Comparison of ENCODE assay signal across 18 mouse cellular contexts in genomic region chr4:44620241-44620640, GRCm38 (mm10).
DNase-seq lines count a peak whose midpoint lies in the region; ATAC-seq and TF ChIP-seq lines count a peak whose summit lies in the region.
"Had no signal": no experiment of that assay in that cellular context is flagged by ENCODE, and none has a peak within 500 bp of the region (broad histone marks: within the 10 kb centered on the region; RNA-seq: fewer than 3 reads in every experiment).

No protein-coding gene starts in this region.

- no peak for TF ChIP-seq EP300 in liver, embryonic 14.5 days (IDR thresholded peaks at IDR 0.05; ENCODE audit: low read depth)

- H3K27me3 ChIP-seq in liver, embryonic 14.5 days (ENCODE audit: control insufficient read depth, insufficient read depth, low read length): no peaks in the 10 kb centered on the region
- no peaks in the 10 kb centered on the region; the same call in none of the 2 replicates for H3K27me3 ChIP-seq in E14TG2a.4 (ENCODE audit: insufficient read depth, low read length)
- H3K27me3 ChIP-seq: forebrain, embryonic 12.5 days; heart, embryonic 12.5 days; liver, embryonic 13.5 days had no signal

- H3K27ac ChIP-seq in liver, embryonic 14.5 days: no peak overlapping the region
- H3K27ac ChIP-seq: forebrain, embryonic 12.5 days; limb, embryonic 10.5 days; liver, embryonic 13.5 days had no signal

- no peak for TF ChIP-seq POLR2A in brain, embryonic 14.5 days (IDR thresholded peaks at IDR 0.05; ENCODE audit: borderline replicate concordance, extremely low read depth, insufficient read depth, insufficient read length, poor library complexity, severe bottlenecking)

- no peak overlapping the region for H3K4me3 ChIP-seq in liver, embryonic 14.5 days (ENCODE audit: insufficient read depth in 1 of 2, low read depth in 2 of 2, low read length in 2 of 2)
- no peak overlapping the region for H3K4me3 ChIP-seq in E14TG2a.4 (replicated peaks; ENCODE audit: low read length)
- H3K4me3 ChIP-seq: forebrain, embryonic 12.5 days; heart, embryonic 12.5 days; limb, embryonic 10.5 days; liver, embryonic 13.5 days had no signal

- WGBS in liver, embryonic 14.5 days (ENCODE audit: insufficient replicate concordance): 78% methylated on average over 5 of the region's 5 CpGs

- no peak overlapping the region for H3K4me2 ChIP-seq in liver, embryonic 14.5 days (ENCODE audit: low read depth)
- H3K4me2 ChIP-seq: forebrain, embryonic 12.5 days; heart, embryonic 12.5 days; liver, embryonic 13.5 days had no signal

- no peak overlapping the region for H3K9ac ChIP-seq in liver, embryonic 14.5 days (replicated peaks)
- H3K9ac ChIP-seq: forebrain, embryonic 12.5 days; heart, embryonic 12.5 days; liver, embryonic 13.5 days had no signal

- no peak for ATAC-seq in liver, embryonic 14.5 days (ENCODE audit: insufficient read depth)
- no peak for ATAC-seq in cerebellum, adult (ENCODE audit: insufficient number of reproducible peaks, low FRiP score, low TSS enrichment)
- ATAC-seq: hindbrain, embryonic 16.5 days had no signal

- H3K9me3 ChIP-seq in liver, embryonic 14.5 days (ENCODE audit: control insufficient read depth, low read length): no peaks in the 10 kb centered on the region
- no peaks in the 10 kb centered on the region; the same call in 1 of the 2 replicates for H3K9me3 ChIP-seq in E14TG2a.4 (ENCODE audit: low read length)
- H3K9me3 ChIP-seq: forebrain, embryonic 12.5 days; limb, embryonic 10.5 days; liver, embryonic 13.5 days had no signal

- DNase-seq in liver, embryonic 14.5 days (ENCODE audit: low read depth in 3 of 3, low spot score in 3 of 3): no peak
- DNase-seq in liver: no peak
- DNase-seq in B cell, adult 2 months: peak; percentile 39 to 45
- no peak for DNase-seq in brain, embryonic 14.5 days (ENCODE audit: low read depth)
- no peak for DNase-seq in frontal cortex, postnatal 36 days (ENCODE audit: low spot score in 2 of 2)
- DNase-seq: cerebellum, adult 11 months; cerebellum, postnatal 14 days; heart, postnatal 36 days; kidney, adult 9 months; layer of hippocampus, postnatal 36 days; liver, embryonic 13.5 days; right cerebral cortex, postnatal 4 days had no signal

- peak; percentile 37; the same call in 1 of the 2 replicates for TF ChIP-seq CTCF in liver, embryonic 14.5 days (IDR thresholded peaks at IDR 0.05; ENCODE audit: low read depth)
- peak; percentile 43 for TF ChIP-seq CTCF in E14TG2a.4 (conservative IDR thresholded peaks at IDR 0.05; ENCODE audit: low read length)
- peak; percentile 14; the same call in 1 of the 2 replicates for TF ChIP-seq CTCF in brain, embryonic 14.5 days (IDR thresholded peaks at IDR 0.05; ENCODE audit: borderline replicate concordance, extremely low read depth, insufficient read depth, insufficient read length)

- H3K36me3 ChIP-seq in liver, embryonic 14.5 days (replicated peaks; ENCODE audit: control insufficient read depth, insufficient read depth, low read depth): no peaks in the 10 kb centered on the region
- no peaks in the 10 kb centered on the region for H3K36me3 ChIP-seq in E14TG2a.4 (ENCODE audit: insufficient read depth, low read length)
- H3K36me3 ChIP-seq: forebrain, embryonic 12.5 days; heart, embryonic 12.5 days; limb, embryonic 10.5 days; liver, embryonic 13.5 days had no signal

- no peaks in the 10 kb centered on the region for H3K4me1 ChIP-seq in liver, embryonic 14.5 days (replicated peaks; ENCODE audit: control insufficient read depth in 2 of 2, insufficient read depth in 2 of 2, low read length in 1 of 2)
- H3K4me1 ChIP-seq in E14TG2a.4 (replicated peaks; ENCODE audit: low read depth, low read length): peaks cover 23% of the 10 kb centered on the region
- H3K4me1 ChIP-seq: forebrain, embryonic 12.5 days; heart, embryonic 12.5 days; liver, embryonic 13.5 days had no signal

Comparison
In these comparisons a context has a peak if more than half of its experiments do, and no peak if none do; other contexts are left out.
1. DNase-seq: peak in B cell, adult 2 months (2 of 2); none in liver, embryonic 14.5 days (0 of 3), liver (single experiment), brain, embryonic 14.5 days (single experiment) and frontal cortex, postnatal 36 days (0 of 2).
2. Peak in every context shown above with its lines, with median percentiles within 50 percentile points of each other: CTCF ChIP-seq.